Mouse (Mus musculus): ENCODE results near the gene Speg. TPM values are rescaled to one million over a fixed set of nuclear protein-coding genes. Genes with fewer than 3 reads are reported as not detected.

The Speg gene
- polyA plus RNA-seq, 1 experiment from 2014 or later = 44.7 TPM

DNA sequence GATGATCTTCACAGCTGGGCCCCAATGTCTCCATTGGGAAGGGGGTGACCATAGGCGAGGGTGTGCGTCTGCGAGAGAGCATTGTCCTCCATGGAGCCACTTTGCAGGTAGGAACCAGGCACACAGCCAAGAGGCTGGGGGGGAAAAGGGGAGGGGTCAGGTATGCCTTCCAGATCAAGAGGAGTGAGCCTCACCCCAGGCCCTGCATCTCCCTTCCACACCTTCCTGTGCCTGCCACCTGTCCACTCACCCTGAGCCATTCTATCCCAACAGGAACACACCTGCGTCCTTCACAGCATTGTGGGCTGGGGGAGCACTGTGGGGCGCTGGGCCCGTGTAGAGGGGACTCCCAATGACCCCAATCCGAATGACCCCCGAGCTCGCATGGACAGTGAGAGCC, 67.1 kb downstream of the Speg start:
- Histone ChIP-seq H3K27ac (ENCODE audit: low read depth) (no peak overlapping the region), H3K9me3 (ENCODE audit: low read depth, low read length) (no peaks in the 10 kb centered on the region), H3K4me3 (ENCODE audit: low read depth, low read length) (no peak overlapping the region), H3K27me3 (ENCODE audit: insufficient read depth, low read length) (peaks cover 27% of the 10 kb centered on the region), H3K4me2 (no peak overlapping the region), H3K9ac (no peak overlapping the region), H3K4me1 (ENCODE audit: insufficient read depth) (peaks cover 16% of the 10 kb centered on the region), H3K36me3 (ENCODE audit: insufficient read depth) (peaks cover 17% of the 10 kb centered on the region)
- ATAC-seq (ENCODE audit: insufficient read depth) (no peak), DNase-seq (no peak)
- no peak for TF ChIP-seq CTCF (IDR thresholded peaks at IDR 0.05; ENCODE audit: low read depth)
- WGBS = 76% methylated on average over 9 of the region's 9 CpGs

DNA sequence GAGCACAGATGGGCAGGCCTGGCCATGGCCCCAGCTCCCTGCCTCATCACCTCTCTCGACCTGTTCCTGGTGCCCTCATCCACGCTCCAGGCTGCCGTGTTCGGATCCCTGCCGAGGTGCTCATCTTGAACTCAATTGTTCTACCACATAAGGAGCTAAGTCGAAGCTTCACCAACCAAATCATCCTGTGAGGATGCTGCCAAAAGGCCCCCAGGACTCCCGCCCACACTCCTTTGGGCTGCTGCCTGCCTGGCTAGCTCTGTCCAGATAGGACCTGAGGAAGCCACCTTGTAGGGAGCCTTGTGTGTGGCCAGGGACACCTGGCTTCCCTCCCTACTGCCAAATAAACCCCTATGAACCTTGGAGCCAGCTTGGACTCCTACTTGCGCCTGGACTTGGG, 67.7 kb downstream of the Speg start:
- Histone ChIP-seq H3K4me3 (ENCODE audit: low read depth, low read length) (no peak overlapping the region), H3K27ac (ENCODE audit: low read depth) (no peak overlapping the region), H3K4me1 (ENCODE audit: insufficient read depth) (peaks cover 21% of the 10 kb centered on the region), H3K36me3 (ENCODE audit: insufficient read depth) (peaks cover 17% of the 10 kb centered on the region), H3K9me3 (ENCODE audit: low read depth, low read length) (no peaks in the 10 kb centered on the region), H3K9ac (no peak overlapping the region), H3K4me2 (no peak overlapping the region), H3K27me3 (ENCODE audit: insufficient read depth, low read length) (peaks cover 33% of the 10 kb centered on the region)
- DNase-seq = no peak
- TF ChIP-seq CTCF (IDR thresholded peaks at IDR 0.05; ENCODE audit: low read depth) = no peak
- ATAC-seq (ENCODE audit: insufficient read depth) = no peak
- 59% methylated on average over 8 of the region's 8 CpGs for WGBS

DNA sequence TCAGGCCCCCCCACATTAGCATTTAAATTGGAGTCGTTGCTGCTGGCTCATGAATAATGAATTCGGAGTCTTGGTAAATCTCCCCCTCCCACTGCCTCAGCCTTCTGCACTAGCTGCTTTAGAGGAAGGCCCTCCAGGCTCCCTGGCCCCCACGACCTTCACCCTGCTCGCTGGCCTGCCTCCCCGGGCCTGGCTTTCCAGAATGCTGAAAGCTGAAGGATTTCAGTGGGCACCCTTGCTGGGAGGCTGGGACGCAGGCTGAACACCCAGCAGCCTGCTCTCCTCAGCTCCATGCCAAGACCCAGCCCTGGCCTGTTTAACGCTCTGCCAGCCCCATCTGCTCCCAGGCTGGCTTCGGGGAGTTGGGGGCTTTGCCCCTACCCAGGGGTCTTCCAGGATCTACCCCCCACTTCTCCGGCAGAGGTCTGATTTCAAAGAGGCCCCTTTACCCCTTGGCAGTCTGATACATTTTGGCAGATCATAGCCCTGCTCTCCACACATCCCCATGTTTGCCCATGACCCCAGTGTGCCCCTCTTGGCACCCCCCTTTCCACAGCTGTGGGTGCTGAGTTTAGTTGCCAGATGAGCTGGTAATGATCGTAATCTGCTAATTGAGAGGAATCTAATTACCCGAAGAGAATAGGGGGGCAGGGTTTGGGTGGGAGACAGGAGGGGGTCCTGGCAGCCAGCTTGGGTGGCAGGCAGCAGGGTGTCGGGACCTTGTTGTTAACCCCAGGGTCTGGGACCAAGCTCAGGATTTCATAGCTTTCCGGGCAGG, 68.3 kb downstream of the Speg start:
- WGBS = 46% methylated on average over 13 of the region's 13 CpGs
- Histone ChIP-seq H3K4me1 (ENCODE audit: insufficient read depth) (peaks cover 26% of the 10 kb centered on the region), H3K4me2 (no peak overlapping the region), H3K9me3 (ENCODE audit: low read depth, low read length) (no peaks in the 10 kb centered on the region), H3K36me3 (ENCODE audit: insufficient read depth) (peaks cover 17% of the 10 kb centered on the region), H3K27me3 (ENCODE audit: insufficient read depth, low read length) (peaks cover 39% of the 10 kb centered on the region), H3K4me3 (ENCODE audit: low read depth, low read length) (no peak overlapping the region), H3K27ac (ENCODE audit: low read depth) (no peak overlapping the region), H3K9ac (no peak overlapping the region)
- no peak for TF ChIP-seq CTCF (IDR thresholded peaks at IDR 0.05; ENCODE audit: low read depth)
- no peak for ATAC-seq (ENCODE audit: insufficient read depth)
- no peak for DNase-seq

DNA sequence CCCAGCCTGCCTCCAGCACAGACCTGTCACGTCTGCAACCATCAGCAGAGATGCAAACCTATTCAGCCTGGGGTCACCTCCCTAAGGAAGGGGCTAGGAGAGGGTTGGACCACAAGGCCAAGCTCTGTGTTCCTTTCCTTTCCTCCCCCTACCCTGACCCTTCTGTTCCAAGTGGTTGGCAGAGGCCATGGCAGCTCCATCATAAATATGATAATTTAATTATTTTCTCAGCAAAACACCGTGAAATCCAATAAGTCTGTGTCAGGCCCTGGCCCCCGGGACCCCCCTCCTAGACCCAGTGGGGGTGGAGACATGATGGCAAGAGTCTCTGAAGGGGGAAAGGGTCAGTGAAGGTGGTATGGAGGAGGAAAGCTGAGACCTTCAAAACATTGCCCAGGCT, 69.1 kb downstream of the Speg start:
- Histone ChIP-seq H3K9ac (no peak overlapping the region), H3K27ac (ENCODE audit: low read depth) (no peak overlapping the region), H3K4me1 (ENCODE audit: insufficient read depth) (peaks cover 26% of the 10 kb centered on the region), H3K9me3 (ENCODE audit: low read depth, low read length) (no peaks in the 10 kb centered on the region), H3K4me3 (ENCODE audit: low read depth, low read length) (no peak overlapping the region), H3K36me3 (ENCODE audit: insufficient read depth) (peaks cover 17% of the 10 kb centered on the region), H3K4me2 (no peak overlapping the region), H3K27me3 (ENCODE audit: insufficient read depth, low read length) (peaks cover 45% of the 10 kb centered on the region)
- DNase-seq = no peak
- no peak for ATAC-seq (ENCODE audit: insufficient read depth)
- WGBS = 39% methylated on average over 3 of the region's 3 CpGs
- TF ChIP-seq CTCF (IDR thresholded peaks at IDR 0.05; ENCODE audit: low read depth) = no peak

DNA sequence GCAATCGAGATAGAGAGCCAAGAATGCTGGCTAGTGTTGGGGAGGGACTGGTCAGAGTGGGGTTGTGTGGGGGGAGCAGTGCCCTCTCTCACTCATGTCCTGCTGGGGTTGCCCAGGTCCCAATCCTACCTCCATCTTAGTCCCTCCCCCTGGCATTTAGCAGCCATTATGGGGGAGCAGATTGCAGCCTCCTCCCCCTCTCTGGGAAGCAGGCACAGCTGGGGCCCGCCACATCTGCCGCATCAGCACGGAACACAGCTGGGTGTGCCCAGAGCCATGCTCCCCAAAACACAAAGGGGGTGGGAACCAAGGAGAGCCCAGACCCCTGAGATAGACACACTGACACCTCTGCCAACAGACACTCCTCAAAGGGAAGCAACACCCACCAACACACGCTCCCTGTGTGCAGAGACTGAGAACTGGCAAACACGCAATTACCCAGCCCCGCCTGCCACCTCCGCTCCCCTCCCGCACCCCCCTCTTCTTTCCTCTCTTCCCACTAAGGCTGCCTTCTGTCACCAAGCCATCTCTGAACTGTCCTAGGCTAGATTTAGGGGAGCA, 70.1 kb downstream of the Speg start:
- Histone ChIP-seq H3K9ac (no peak overlapping the region), H3K27me3 (ENCODE audit: insufficient read depth, low read length) (peaks cover 56% of the 10 kb centered on the region), H3K4me2 (peak overlapping the region; percentile 54), H3K4me3 (ENCODE audit: low read depth, low read length) (no peak overlapping the region), H3K9me3 (ENCODE audit: low read depth, low read length) (no peaks in the 10 kb centered on the region), H3K4me1 (ENCODE audit: insufficient read depth) (peaks cover 31% of the 10 kb centered on the region), H3K27ac (ENCODE audit: low read depth) (0 out of 2 replicates have a peak overlapping the region, but pooled peaks have one; percentile 46), H3K36me3 (ENCODE audit: insufficient read depth) (peaks cover 17% of the 10 kb centered on the region)
- DNase-seq (peak; percentile 50), ATAC-seq (ENCODE audit: insufficient read depth) (peak; percentile 22; the same call in 1 of the 2 replicates)
- WGBS = 15% methylated on average over 9 of the region's 9 CpGs
- no peak for TF ChIP-seq CTCF (IDR thresholded peaks at IDR 0.05; ENCODE audit: low read depth)

DNA sequence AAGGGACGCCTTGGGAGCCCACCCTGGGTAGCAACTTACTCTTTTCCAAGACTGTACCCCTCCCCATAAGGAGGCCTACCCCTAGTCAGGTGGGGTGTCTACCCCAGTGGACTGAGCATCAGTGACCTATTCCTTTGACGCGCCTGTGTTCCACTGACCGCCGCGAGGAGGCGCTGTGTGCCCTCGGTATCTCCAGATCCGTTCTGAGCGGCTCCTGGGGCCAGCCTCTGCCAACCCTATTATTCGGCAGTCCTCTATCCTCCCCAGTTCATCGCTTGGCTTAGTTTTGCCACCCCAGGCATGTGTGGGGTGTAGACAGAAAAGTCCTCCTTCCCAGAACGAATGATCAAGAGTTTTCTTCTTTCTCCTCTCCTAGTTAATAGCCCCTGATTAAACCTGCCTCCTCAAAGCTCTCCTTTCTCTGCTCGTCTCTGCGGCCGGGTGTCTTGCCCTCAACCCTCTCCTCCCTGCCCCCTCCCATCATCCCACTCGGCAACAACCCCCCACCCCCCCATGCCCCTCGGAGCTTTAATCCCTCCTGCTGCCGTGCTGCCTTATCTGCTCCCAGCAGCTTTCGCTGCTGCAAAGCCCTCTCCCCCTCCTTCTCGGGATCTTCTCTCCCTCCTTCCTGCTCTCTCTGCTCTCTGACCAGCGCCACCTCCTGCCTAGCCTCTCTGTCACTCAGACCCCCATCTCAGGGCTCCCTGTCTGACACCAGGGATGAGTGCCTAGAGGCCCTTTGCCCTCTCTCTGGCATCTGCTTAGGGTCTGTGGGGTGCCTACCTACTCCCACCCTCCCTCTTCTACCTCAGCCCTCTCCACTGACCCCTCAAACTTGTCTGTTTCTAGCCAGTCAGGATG, 70.9 kb downstream of the Speg start:
- H3K4me2 ChIP-seq = peak overlapping the region; percentile 54
- H3K9ac ChIP-seq = no peak overlapping the region
- DNase-seq = peak; percentile 89
- peak; percentile 35 for ATAC-seq (ENCODE audit: insufficient read depth)
- H3K27me3 ChIP-seq (ENCODE audit: insufficient read depth, low read length) = peaks cover 63% of the 10 kb centered on the region
- peaks cover 13% of the 10 kb centered on the region; the same call in 1 of the 2 replicates for H3K36me3 ChIP-seq (ENCODE audit: insufficient read depth)
- peak; percentile 95 for TF ChIP-seq CTCF (IDR thresholded peaks at IDR 0.05; ENCODE audit: low read depth)
- H3K27ac ChIP-seq (ENCODE audit: low read depth) = peak overlapping the region; percentile 51
- 2% methylated on average over 22 of the region's 22 CpGs for WGBS
- H3K4me3 ChIP-seq (ENCODE audit: low read depth, low read length) = peak overlapping the region; percentile 8; the same call in 1 of the 2 replicates
- peaks cover 37% of the 10 kb centered on the region for H3K4me1 ChIP-seq (ENCODE audit: insufficient read depth)
- no peaks in the 10 kb centered on the region for H3K9me3 ChIP-seq (ENCODE audit: low read depth, low read length)

Measured in lung, embryonic 14.5 days (tissue).